Mouse (Mus musculus) spleen, postnatal 14 days (tissue): Measurements from ENCODE around the gene Slc25a45.

Source experiments
- DNase-seq, 2 experiments: peaks; one replicate each; pipeline ENCODE4 v3.0.0; 2021 to 2022; ENCODE audit warnings: low spot score in 2 of 2

Gene Slc25a45

GRCm38 (mm10) chr19:5927532-5927931, 49.9 kb downstream of the Slc25a45 start:
- no peak for DNase-seq

DNA sequence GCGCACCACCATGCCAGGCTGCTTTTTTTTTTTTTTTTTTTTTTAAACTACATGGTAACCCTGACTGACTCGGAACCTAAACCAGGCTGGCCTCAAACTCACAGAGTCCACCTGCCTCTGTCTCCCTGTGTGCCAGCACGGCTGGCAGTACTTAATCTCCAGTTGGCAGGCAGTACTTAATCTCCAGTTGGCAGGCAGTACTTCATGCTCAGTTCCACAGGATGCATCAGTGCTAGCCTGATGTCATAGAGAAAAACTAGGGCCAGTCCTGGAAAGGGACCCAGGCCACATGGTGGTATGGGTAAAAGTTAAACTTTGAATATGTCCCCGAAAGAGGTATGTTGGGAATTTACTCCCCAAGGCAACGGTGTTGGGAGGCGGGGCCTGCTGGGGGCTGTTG, 50.5 kb downstream of the Slc25a45 start:
- DNase-seq: no peak

GRCm38 (mm10) chr19:5928546-5928945, 50.9 kb downstream of the Slc25a45 start:
- no peak for DNase-seq

DNA sequence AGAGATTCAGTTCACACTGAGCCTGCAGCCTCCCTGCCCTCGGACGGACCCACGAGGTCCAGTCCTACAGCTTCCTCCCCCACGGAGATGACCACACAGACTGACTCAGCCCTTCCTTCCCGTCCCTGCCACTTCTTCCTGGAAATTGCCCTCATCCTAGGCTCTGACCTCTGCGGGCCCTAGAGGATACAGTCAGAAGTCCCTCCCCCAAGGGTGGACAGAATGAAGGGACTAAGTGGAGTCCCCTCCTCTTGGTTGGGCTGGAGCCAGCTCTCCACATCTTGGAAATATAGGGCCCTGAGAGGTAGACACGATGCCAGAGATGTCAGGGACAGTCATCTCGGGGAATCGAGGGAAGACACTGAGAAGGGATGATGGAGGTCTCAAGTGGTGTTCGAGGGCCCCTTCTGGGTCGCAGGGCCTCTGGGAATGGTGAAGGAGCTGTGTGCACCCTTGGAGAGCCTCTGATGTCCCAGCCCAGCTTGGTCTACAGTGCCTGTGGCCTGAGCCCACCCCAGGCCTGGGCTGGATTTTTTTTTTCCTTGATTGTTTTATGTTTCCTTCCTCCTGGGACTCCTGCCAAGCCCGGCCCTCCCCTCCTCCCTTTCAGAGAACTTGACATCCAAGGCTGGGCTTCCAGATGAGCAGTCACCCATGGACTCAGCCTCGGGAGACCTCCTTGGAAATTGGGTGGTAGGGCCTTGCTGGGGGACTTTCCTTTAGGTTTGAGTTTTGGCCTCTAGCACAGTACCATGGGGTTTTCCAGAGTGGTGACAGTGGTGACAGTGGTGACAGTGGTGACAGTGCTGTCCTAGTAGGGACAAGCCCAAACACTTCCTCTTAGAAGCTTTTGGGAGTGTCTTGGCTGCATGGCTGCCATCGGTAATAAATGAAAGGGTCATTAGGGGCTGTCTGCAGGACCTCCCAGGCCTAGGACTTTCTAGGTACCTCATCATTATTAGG, 52.3 kb downstream of the Slc25a45 start:
- no peak for DNase-seq

DNA sequence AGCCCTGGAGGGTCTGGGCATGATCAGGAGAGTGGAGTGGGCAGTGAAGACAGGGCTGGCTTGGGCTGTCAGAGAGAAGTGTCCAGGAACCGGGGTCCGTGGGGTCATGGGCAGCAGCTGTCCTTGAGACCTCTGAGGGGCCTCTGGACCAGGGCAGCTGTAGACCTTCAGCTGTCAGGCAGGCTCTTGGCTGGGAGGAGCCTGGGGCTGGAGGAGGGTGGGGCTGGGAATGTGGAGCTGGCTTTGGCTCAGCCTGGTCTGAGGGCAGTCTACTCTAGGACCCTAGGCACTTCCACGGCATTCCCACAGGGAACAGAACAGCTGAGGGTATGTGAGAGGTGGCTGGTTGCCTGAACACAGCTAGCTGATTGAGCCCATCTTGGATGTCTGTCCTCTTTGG, 57.7 kb downstream of the Slc25a45 start:
- DNase-seq: no peak
